Mouse (Mus musculus): Measurements from ENCODE around the gene Nebl.

DNA sequence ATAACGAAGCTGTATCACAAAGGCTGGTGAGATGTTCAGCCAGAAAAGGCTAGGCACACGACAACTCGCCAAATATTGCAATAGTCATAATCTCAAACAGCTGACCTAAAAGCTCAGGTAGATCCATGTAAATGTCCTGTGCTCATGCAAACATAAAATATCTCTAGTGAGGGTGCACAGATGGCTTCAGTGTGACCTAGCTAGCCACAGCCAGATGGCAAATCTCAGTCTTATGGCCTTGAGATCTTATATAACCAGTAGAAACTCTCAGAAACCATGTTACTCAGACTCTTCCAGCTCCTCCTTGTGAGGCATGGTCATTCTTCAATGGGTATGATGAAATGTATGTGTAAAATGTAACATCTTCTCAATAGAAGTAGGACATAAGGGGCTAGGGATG lies 230.2 kb downstream of the Nebl start:
- TF ChIP-seq CTCF (IDR thresholded peaks at IDR 0.05; ENCODE audit: extremely low read depth, insufficient read depth, insufficient read length, insufficient replicate concordance) = no peak
- no peak for TF ChIP-seq POLR2A (IDR thresholded peaks at IDR 0.05; ENCODE audit: low read depth, low read length)

Data from spleen, adult 2 months (tissue).